Mouse (Mus musculus): ENCODE data around the gene A430078G23Rik. TPM values are rescaled to one million over a fixed set of nuclear protein-coding genes. Genes with fewer than 3 reads are reported as not detected.

The A430078G23Rik gene
- polyA plus RNA-seq, 1 experiment from 2014 or later = 0.27 TPM

DNA sequence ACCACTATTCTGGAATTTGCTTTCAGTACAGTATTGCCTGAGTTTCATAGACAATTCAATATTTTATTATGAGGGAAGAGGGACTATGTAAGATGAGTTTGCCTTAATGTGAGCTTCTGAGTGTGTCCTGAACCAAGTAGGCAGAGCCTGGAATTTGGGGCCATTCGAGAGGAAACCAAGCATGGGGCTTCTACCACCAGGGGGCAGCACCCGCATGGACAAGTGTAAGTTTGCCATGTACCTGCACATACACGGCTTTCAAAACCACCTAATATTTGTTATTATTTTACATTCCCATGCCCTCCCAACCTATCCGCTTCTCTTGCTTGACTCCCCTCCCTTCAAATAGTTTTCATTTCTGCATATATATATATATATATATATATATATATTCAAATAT is 4.8 kb downstream of the A430078G23Rik start:
- ATAC-seq = peak; percentile 63; the same call in 1 of the 2 replicates
- Histone ChIP-seq H3K36me3 (ENCODE audit: control insufficient read depth, insufficient read depth) (no peaks in the 10 kb centered on the region), H3K9ac (replicated peaks; ENCODE audit: low read depth, low read length) (no peak overlapping the region), H3K9me3 (ENCODE audit: control insufficient read depth, low read length) (no peaks in the 10 kb centered on the region), H3K27ac (ENCODE audit: low read length) (no peak overlapping the region), H3K27me3 (replicated peaks; ENCODE audit: control insufficient read depth, insufficient read depth, low read length) (no peaks in the 10 kb centered on the region), H3K4me2 (ENCODE audit: low read length) (no peak overlapping the region), H3K4me3 (replicated peaks; ENCODE audit: low read length) (no peak overlapping the region), H3K4me1 (replicated peaks; ENCODE audit: control insufficient read depth, insufficient read depth, low read length) (no peaks in the 10 kb centered on the region; the same call in 1 of the 2 replicates)
- WGBS = 3% methylated on average over 4 of the region's 4 CpGs

DNA sequence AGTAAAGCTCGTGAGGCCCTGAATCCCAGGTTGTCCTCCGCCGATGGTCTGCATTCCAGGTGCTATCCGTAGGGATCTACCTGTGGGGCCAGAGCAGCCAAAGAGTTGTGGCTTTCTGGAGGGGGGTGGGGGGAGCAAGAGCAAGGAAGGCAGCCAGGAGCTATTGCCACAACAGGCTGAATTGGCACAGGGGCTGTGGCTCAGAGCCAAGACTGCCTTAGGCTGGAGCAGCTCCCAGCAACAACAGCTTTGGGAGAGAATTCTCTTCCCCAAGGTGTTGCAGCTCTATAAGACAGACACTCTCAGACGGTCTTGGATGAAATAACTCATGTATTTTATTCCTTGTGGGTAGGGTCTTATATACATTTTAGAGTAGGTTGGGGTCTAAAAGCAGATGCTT is 13.9 kb downstream of the A430078G23Rik start:
- ATAC-seq = no peak
- 72% methylated on average over 5 of the region's 5 CpGs for WGBS
- Histone ChIP-seq H3K4me2 (ENCODE audit: low read length) (no peak overlapping the region), H3K27ac (ENCODE audit: low read length) (no peak overlapping the region), H3K36me3 (ENCODE audit: control insufficient read depth, insufficient read depth) (no peaks in the 10 kb centered on the region), H3K9me3 (ENCODE audit: control insufficient read depth, low read length) (no peaks in the 10 kb centered on the region), H3K4me1 (replicated peaks; ENCODE audit: control insufficient read depth, insufficient read depth, low read length) (peaks cover 4% of the 10 kb centered on the region; the same call in 1 of the 2 replicates), H3K4me3 (replicated peaks; ENCODE audit: low read length) (no peak overlapping the region), H3K27me3 (replicated peaks; ENCODE audit: control insufficient read depth, insufficient read depth, low read length) (no peaks in the 10 kb centered on the region), H3K9ac (replicated peaks; ENCODE audit: low read depth, low read length) (no peak overlapping the region)

GRCm38 (mm10) chr8:3368091-3368490 is 14.9 kb downstream of the A430078G23Rik start:
- ATAC-seq = no peak
- no peaks in the 10 kb centered on the region for H3K9me3 ChIP-seq (ENCODE audit: control insufficient read depth, low read length)
- H3K36me3 ChIP-seq (ENCODE audit: control insufficient read depth, insufficient read depth) = no peaks in the 10 kb centered on the region
- H3K27me3 ChIP-seq (replicated peaks; ENCODE audit: control insufficient read depth, insufficient read depth, low read length) = no peaks in the 10 kb centered on the region
- H3K4me3 ChIP-seq (replicated peaks; ENCODE audit: low read length) = no peak overlapping the region
- no peak overlapping the region for H3K9ac ChIP-seq (replicated peaks; ENCODE audit: low read depth, low read length)
- H3K27ac ChIP-seq (ENCODE audit: low read length) = no peak overlapping the region
- H3K4me2 ChIP-seq (ENCODE audit: low read length) = no peak overlapping the region
- 88% methylated on average over 1 of the region's 1 CpGs for WGBS
- H3K4me1 ChIP-seq (replicated peaks; ENCODE audit: control insufficient read depth, insufficient read depth, low read length) = peaks cover 4% of the 10 kb centered on the region; the same call in 1 of the 2 replicates

DNA sequence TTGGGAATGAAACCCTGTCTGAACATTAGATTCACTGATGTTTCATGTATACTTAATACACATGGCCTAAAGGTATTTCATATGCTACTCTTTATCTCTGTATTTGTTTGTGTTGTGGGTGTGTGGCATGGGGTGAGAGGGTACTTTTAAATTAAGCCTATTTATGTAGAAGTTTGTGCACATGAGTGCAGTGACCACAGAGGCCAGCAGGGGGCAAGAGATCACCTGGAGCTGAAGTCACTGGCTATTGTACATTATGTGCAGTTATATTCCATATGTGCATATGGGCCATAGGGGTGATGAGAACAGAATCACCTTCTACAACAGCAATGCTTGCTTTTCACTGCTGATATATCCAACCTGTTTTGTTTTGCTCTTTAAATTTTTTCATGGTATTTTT is 22.5 kb downstream of the A430078G23Rik start:
- H3K9me3 ChIP-seq (ENCODE audit: control insufficient read depth, low read length) = no peaks in the 10 kb centered on the region
- H3K4me1 ChIP-seq (replicated peaks; ENCODE audit: control insufficient read depth, insufficient read depth, low read length) = no peaks in the 10 kb centered on the region
- H3K27me3 ChIP-seq (replicated peaks; ENCODE audit: control insufficient read depth, insufficient read depth, low read length) = no peaks in the 10 kb centered on the region
- no peak for ATAC-seq
- H3K4me2 ChIP-seq (ENCODE audit: low read length) = no peak overlapping the region
- H3K36me3 ChIP-seq (ENCODE audit: control insufficient read depth, insufficient read depth) = no peaks in the 10 kb centered on the region
- no peak overlapping the region for H3K9ac ChIP-seq (replicated peaks; ENCODE audit: low read depth, low read length)
- no peak overlapping the region for H3K4me3 ChIP-seq (replicated peaks; ENCODE audit: low read length)
- H3K27ac ChIP-seq (ENCODE audit: low read length) = no peak overlapping the region

GRCm38 (mm10) chr8:3376641-3377274 is 23.5 kb downstream of the A430078G23Rik start:
- H3K27me3 ChIP-seq (replicated peaks; ENCODE audit: control insufficient read depth, insufficient read depth, low read length) = no peaks in the 10 kb centered on the region
- H3K4me1 ChIP-seq (replicated peaks; ENCODE audit: control insufficient read depth, insufficient read depth, low read length) = no peaks in the 10 kb centered on the region
- H3K36me3 ChIP-seq (ENCODE audit: control insufficient read depth, insufficient read depth) = no peaks in the 10 kb centered on the region
- no peak overlapping the region for H3K27ac ChIP-seq (ENCODE audit: low read length)
- no peak overlapping the region for H3K4me2 ChIP-seq (ENCODE audit: low read length)
- 68% methylated on average over 11 of the region's 11 CpGs for WGBS
- no peaks in the 10 kb centered on the region for H3K9me3 ChIP-seq (ENCODE audit: control insufficient read depth, low read length)
- no peak overlapping the region for H3K9ac ChIP-seq (replicated peaks; ENCODE audit: low read depth, low read length)
- ATAC-seq = no peak
- H3K4me3 ChIP-seq (replicated peaks; ENCODE audit: low read length) = no peak overlapping the region

GRCm38 (mm10) chr8:3387286-3387685 is 34.1 kb downstream of the A430078G23Rik start:
- Histone ChIP-seq H3K27ac (ENCODE audit: low read length) (no peak overlapping the region), H3K27me3 (replicated peaks; ENCODE audit: control insufficient read depth, insufficient read depth, low read length) (no peaks in the 10 kb centered on the region), H3K9ac (replicated peaks; ENCODE audit: low read depth, low read length) (no peak overlapping the region), H3K4me3 (replicated peaks; ENCODE audit: low read length) (no peak overlapping the region), H3K4me2 (ENCODE audit: low read length) (no peak overlapping the region), H3K9me3 (ENCODE audit: control insufficient read depth, low read length) (no peaks in the 10 kb centered on the region), H3K36me3 (ENCODE audit: control insufficient read depth, insufficient read depth) (no peaks in the 10 kb centered on the region), H3K4me1 (replicated peaks; ENCODE audit: control insufficient read depth, insufficient read depth, low read length) (peaks cover 1% of the 10 kb centered on the region; the same call in 1 of the 2 replicates)
- whole genome bisulfite sequencing = 39% methylated on average over 6 of the region's 6 CpGs
- no peak for ATAC-seq

- no peaks in the 10 kb centered on the region for H3K36me3 ChIP-seq (ENCODE audit: control insufficient read depth, insufficient read depth)
- no peaks in the 10 kb centered on the region for H3K9me3 ChIP-seq (ENCODE audit: control insufficient read depth, low read length)
- no peak overlapping the region for H3K9ac ChIP-seq (replicated peaks; ENCODE audit: low read depth, low read length)
- peaks cover 11% of the 10 kb centered on the region for H3K4me1 ChIP-seq (replicated peaks; ENCODE audit: control insufficient read depth, insufficient read depth, low read length)
- H3K4me2 ChIP-seq (ENCODE audit: low read length) = no peak overlapping the region
- H3K27ac ChIP-seq (ENCODE audit: low read length) = no peak overlapping the region
- no peaks in the 10 kb centered on the region for H3K27me3 ChIP-seq (replicated peaks; ENCODE audit: control insufficient read depth, insufficient read depth, low read length)
- no peak for ATAC-seq
- WGBS = 80% methylated on average over 9 of the region's 9 CpGs
- H3K4me3 ChIP-seq (replicated peaks; ENCODE audit: low read length) = no peak overlapping the region
Observed at GRCm38 (mm10) chr8:3388591-3389338, 35.5 kb downstream of the A430078G23Rik start.

DNA sequence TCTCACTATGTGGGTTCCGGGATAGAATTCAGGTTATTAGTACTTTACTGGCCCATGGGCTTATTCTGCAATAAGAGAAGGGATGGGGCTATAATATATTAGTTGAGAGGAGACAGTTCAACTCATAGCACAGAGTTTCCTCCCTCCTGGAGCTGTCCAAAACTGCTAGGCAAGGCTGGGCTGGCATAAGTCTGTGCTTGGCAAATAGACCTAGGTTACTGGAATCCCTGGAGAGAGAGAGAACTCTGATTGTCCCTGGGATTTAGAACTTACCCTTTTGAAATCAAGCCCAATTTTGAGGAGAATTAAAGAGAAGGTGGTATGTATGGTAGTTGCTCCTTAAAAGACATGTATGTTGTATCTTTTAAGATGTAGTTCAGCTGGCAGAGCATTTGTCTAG is 36.3 kb downstream of the A430078G23Rik start:
- Histone ChIP-seq H3K9me3 (ENCODE audit: control insufficient read depth, low read length) (no peaks in the 10 kb centered on the region), H3K4me3 (replicated peaks; ENCODE audit: low read length) (no peak overlapping the region), H3K4me1 (replicated peaks; ENCODE audit: control insufficient read depth, insufficient read depth, low read length) (peaks cover 18% of the 10 kb centered on the region), H3K9ac (replicated peaks; ENCODE audit: low read depth, low read length) (no peak overlapping the region), H3K27me3 (replicated peaks; ENCODE audit: control insufficient read depth, insufficient read depth, low read length) (no peaks in the 10 kb centered on the region), H3K27ac (ENCODE audit: low read length) (no peak overlapping the region), H3K4me2 (ENCODE audit: low read length) (no peak overlapping the region), H3K36me3 (ENCODE audit: control insufficient read depth, insufficient read depth) (no peaks in the 10 kb centered on the region)
- WGBS = 95% methylated on average over 1 of the region's 1 CpGs
- no peak for ATAC-seq

GRCm38 (mm10) chr8:3392293-3392692 is 39.1 kb downstream of the A430078G23Rik start:
- peak overlapping the region; percentile 77 for H3K9ac ChIP-seq (replicated peaks; ENCODE audit: low read depth, low read length)
- ATAC-seq = no peak
- peak overlapping the region; percentile 87 for H3K4me3 ChIP-seq (replicated peaks; ENCODE audit: low read length)
- no peaks in the 10 kb centered on the region for H3K36me3 ChIP-seq (ENCODE audit: control insufficient read depth, insufficient read depth)
- no peaks in the 10 kb centered on the region for H3K27me3 ChIP-seq (replicated peaks; ENCODE audit: control insufficient read depth, insufficient read depth, low read length)
- H3K4me1 ChIP-seq (replicated peaks; ENCODE audit: control insufficient read depth, insufficient read depth, low read length) = peaks cover 28% of the 10 kb centered on the region
- H3K4me2 ChIP-seq (ENCODE audit: low read length) = peak overlapping the region; percentile 89
- 53% methylated on average over 4 of the region's 4 CpGs for WGBS
- H3K27ac ChIP-seq (ENCODE audit: low read length) = no peak overlapping the region
- H3K9me3 ChIP-seq (ENCODE audit: control insufficient read depth, low read length) = no peaks in the 10 kb centered on the region

All from forebrain, embryonic 16.5 days (tissue).